Mouse (Mus musculus): ENCODE measurements at regions not wholly inside any gene's neighbourhood (a gene's known extent, or its start where the extent isn't known, plus 50 kb on each side); places are given as distances from the start of the nearest gene placed in this dataset.

DNA sequence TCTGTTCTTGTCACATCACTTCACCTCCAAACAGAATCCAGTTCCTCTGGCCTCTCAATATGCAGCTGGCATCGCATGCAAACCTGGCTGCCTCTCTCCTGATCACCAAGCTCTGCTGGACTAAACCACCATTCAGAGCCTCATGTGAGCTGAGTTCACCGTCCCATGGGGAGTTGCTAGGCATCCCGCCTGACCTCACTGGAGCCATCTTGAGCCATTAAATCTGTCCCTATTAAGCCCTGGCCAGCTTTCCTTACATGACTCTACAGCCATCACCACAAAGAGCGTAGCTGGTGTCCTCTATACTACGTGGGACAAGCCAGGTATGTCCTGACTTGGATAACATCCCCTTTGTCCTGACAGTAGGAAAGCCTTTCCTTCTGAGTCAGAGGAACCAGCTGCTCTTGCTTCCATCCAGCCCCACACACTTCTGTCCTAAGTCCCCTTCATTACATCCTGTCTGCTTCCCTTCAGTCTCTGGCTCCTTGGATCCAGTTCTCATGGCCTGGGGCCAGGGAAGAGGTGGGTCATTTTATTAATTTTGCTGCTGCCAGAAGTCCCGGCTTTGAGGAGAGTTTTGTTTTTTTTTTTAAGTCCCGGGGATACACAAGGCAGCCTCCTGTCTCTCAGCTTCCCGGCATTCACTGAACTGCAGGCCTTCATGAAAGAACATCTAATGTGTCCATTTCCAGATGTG lies 468.5 kb upstream of the Jarid2 start:
- H3K4me3 ChIP-seq (replicated peaks; ENCODE audit: control insufficient read depth, low read depth, low read length) = no peak overlapping the region
- H3K4me1 ChIP-seq (ENCODE audit: control insufficient read depth, insufficient read depth, low read length) = no peaks in the 10 kb centered on the region; the same call in 1 of the 2 replicates
- WGBS = 80% methylated on average over 8 of the region's 8 CpGs
- H3K27ac ChIP-seq (ENCODE audit: control insufficient read depth, insufficient read depth, low read depth, low read length, poor library complexity) = no peak overlapping the region
- TF ChIP-seq CTCF (IDR thresholded peaks at IDR 0.05; ENCODE audit: control insufficient read depth, insufficient read depth, low read length) (no peak), POLR2A (IDR thresholded peaks at IDR 0.05; ENCODE audit: borderline replicate concordance, control insufficient read depth, low read depth, low read length) (no peak)

DNA sequence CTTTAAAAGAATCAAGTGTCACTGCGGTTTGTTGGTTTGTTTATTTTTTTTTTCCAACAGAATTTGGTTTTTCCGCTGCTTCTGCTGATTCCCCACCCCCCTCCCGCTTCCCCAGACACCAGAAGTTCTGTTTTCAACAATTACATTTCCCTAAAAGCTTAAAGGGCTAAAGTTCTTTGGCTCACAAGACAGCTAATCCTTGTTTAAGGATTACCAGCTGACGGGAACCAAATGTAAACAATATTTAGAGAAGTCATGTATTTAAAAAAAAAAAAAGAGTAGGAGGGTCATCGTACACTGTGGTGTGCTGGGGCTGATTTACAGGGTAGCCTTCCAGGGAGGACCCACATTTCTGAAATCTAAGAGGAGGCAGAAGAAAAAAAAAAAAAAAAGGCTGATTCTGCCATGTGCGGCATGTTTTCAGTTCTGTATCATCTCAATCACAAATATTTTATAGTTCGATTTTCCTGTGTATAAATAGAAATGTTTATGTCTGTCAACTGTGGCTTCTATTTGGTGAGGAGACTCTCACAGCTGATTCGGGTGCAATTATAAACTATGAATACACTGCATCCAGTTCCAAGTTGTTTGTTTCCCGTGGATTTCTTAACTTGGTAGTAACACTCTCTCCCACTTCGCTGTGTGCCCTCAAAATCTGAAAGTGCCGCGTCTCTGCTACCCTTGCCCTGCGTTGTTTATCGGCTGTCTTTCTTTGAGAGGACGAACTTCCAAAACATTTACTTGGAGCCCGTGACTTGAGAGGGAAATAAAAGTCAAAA lies 456.3 kb upstream of the Jarid2 start:
- Histone ChIP-seq H3K4me1 (ENCODE audit: control insufficient read depth, insufficient read depth, low read length) (no peaks in the 10 kb centered on the region), H3K4me3 (replicated peaks; ENCODE audit: control insufficient read depth, low read depth, low read length) (no peak overlapping the region), H3K27ac (ENCODE audit: control insufficient read depth, insufficient read depth, low read depth, low read length, poor library complexity) (no peak overlapping the region)
- TF ChIP-seq POLR2A (IDR thresholded peaks at IDR 0.05; ENCODE audit: borderline replicate concordance, control insufficient read depth, low read depth, low read length) (no peak), CTCF (IDR thresholded peaks at IDR 0.05; ENCODE audit: control insufficient read depth, insufficient read depth, low read length) (no peak)
- WGBS = 78% methylated on average over 16 of the region's 16 CpGs

DNA sequence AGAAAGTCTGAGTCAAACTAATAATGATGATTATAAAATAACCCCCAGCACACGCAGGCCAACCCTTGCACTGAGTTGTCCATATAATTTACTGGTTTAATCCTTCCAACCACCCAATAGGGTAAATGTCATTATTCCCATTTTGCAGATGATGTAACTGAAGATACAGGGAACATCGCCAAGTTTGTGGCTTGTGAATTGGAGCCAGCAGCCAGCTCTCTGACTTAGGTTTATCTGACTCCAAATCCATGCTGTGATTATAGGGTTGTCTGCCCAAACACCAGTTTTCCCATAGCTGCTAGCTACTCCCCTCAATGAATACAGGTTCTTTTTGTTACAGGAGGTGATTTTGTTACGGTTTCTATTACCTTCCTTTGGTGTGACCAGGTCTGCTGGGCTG lies 451.3 kb upstream of the Jarid2 start:
- TF ChIP-seq CTCF (IDR thresholded peaks at IDR 0.05; ENCODE audit: control insufficient read depth, insufficient read depth, low read length) = no peak
- TF ChIP-seq POLR2A (IDR thresholded peaks at IDR 0.05; ENCODE audit: borderline replicate concordance, control insufficient read depth, low read depth, low read length) = no peak
- WGBS = 81% methylated on average over 3 of the region's 3 CpGs
- no peak overlapping the region for H3K4me3 ChIP-seq (replicated peaks; ENCODE audit: control insufficient read depth, low read depth, low read length)

DNA sequence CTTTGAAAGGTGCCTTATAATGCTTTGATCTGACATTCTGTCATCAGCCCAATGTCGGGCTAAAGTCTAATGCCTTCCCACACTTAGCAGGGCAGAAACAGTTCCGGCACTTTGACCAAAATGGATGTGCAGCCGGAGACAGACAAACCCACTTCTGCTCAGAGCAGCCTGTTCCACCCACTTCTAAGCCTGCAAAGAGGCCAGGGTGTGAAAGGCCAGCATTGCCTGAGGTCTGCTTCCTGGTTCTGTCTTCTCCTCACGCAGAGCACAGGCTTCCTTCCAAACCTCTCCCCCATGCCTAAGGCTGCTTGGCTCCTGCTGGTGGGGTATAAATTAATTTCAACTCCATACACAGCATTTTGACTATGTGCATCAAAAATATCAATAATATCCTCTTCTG lies 450.2 kb upstream of the Jarid2 start:
- no peak overlapping the region for H3K27ac ChIP-seq (ENCODE audit: control insufficient read depth, insufficient read depth, low read depth, low read length, poor library complexity)
- no peaks in the 10 kb centered on the region for H3K4me1 ChIP-seq (ENCODE audit: control insufficient read depth, insufficient read depth, low read length)
- TF ChIP-seq POLR2A (IDR thresholded peaks at IDR 0.05; ENCODE audit: borderline replicate concordance, control insufficient read depth, low read depth, low read length) (no peak), CTCF (IDR thresholded peaks at IDR 0.05; ENCODE audit: control insufficient read depth, insufficient read depth, low read length) (no peak)
- H3K4me3 ChIP-seq (replicated peaks; ENCODE audit: control insufficient read depth, low read depth, low read length) = no peak overlapping the region
- WGBS = 18% methylated on average over 4 of the region's 4 CpGs

More for the DNA sequence above, 451.3 kb upstream of the Jarid2 start:
- no peak overlapping the region for H3K27ac ChIP-seq (ENCODE audit: control insufficient read depth, insufficient read depth, low read depth, low read length, poor library complexity)
- H3K4me1 ChIP-seq (ENCODE audit: control insufficient read depth, insufficient read depth, low read length) = no peaks in the 10 kb centered on the region

DNA sequence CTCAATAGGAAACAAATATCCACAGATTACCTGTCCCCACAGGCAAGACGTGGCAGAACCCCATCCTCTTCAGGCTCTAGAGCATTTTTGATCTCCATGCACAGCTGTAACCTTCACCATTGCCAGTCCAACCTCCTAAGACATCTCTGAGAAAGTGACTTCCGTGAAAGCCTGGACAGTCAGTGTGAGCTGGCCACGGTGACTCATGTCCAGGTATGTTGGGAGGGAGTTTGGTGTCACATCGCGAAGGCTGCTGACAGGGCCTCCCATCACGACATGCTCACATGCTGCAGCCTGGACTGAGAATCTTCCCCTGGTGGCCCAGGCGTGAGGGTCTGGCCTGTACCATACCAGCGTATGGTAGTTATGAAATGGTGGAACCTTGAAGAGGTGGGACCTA lies 449.0 kb upstream of the Jarid2 start:
- H3K4me3 ChIP-seq (replicated peaks; ENCODE audit: control insufficient read depth, low read depth, low read length) = no peak overlapping the region
- 87% methylated on average over 8 of the region's 8 CpGs for WGBS
- H3K4me1 ChIP-seq (ENCODE audit: control insufficient read depth, insufficient read depth, low read length) = no peaks in the 10 kb centered on the region
- TF ChIP-seq CTCF (IDR thresholded peaks at IDR 0.05; ENCODE audit: control insufficient read depth, insufficient read depth, low read length) (no peak), POLR2A (IDR thresholded peaks at IDR 0.05; ENCODE audit: borderline replicate concordance, control insufficient read depth, low read depth, low read length) (no peak)
- no peak overlapping the region for H3K27ac ChIP-seq (ENCODE audit: control insufficient read depth, insufficient read depth, low read depth, low read length, poor library complexity)

DNA sequence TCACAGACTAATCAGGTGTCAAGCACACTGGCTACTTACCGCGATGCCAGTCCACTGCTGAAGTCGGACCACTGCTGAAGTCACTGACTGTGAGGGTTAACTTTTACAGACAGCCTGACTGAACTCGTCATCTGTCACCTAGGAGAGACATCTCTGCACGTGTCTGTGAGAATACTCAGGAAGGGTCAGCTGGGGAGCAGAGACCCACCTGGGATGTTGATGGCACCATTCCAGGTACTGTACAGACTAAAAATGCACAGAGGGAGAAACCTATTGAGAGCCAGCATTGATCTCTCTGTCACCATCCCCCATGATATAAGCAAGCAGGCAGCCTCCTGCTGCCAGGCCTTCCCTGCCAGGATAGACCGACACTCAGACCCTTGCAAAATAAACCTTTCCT lies 447.5 kb upstream of the Jarid2 start:
- Histone ChIP-seq H3K27ac (ENCODE audit: control insufficient read depth, insufficient read depth, low read depth, low read length, poor library complexity) (no peak overlapping the region), H3K4me3 (replicated peaks; ENCODE audit: control insufficient read depth, low read depth, low read length) (no peak overlapping the region), H3K4me1 (ENCODE audit: control insufficient read depth, insufficient read depth, low read length) (no peaks in the 10 kb centered on the region)
- TF ChIP-seq POLR2A (IDR thresholded peaks at IDR 0.05; ENCODE audit: borderline replicate concordance, control insufficient read depth, low read depth, low read length) (no peak), CTCF (IDR thresholded peaks at IDR 0.05; ENCODE audit: control insufficient read depth, insufficient read depth, low read length) (no peak)
- WGBS = 88% methylated on average over 6 of the region's 6 CpGs

DNA sequence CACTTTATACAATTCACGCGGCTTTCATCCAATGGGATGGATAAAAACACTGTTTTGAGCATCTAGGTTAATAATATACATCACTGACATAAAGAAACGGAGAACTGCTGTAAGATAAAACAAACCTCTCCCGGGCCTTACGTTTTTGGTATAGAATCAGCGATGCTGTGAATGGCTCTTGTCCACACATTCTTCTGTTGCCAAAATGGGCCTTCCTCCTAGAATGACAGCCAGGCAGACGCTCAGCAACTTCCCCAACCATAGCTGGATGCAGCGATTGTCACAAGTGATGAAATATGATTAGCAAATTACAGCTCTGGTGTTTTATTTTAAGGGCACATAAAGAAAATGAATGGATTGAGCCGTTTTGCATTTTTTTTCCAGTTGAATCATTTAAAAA lies 447.0 kb upstream of the Jarid2 start:
- 67% methylated on average over 9 of the region's 9 CpGs for WGBS
- no peak for TF ChIP-seq POLR2A (IDR thresholded peaks at IDR 0.05; ENCODE audit: borderline replicate concordance, control insufficient read depth, low read depth, low read length)
- no peak for TF ChIP-seq CTCF (IDR thresholded peaks at IDR 0.05; ENCODE audit: control insufficient read depth, insufficient read depth, low read length)

DNA sequence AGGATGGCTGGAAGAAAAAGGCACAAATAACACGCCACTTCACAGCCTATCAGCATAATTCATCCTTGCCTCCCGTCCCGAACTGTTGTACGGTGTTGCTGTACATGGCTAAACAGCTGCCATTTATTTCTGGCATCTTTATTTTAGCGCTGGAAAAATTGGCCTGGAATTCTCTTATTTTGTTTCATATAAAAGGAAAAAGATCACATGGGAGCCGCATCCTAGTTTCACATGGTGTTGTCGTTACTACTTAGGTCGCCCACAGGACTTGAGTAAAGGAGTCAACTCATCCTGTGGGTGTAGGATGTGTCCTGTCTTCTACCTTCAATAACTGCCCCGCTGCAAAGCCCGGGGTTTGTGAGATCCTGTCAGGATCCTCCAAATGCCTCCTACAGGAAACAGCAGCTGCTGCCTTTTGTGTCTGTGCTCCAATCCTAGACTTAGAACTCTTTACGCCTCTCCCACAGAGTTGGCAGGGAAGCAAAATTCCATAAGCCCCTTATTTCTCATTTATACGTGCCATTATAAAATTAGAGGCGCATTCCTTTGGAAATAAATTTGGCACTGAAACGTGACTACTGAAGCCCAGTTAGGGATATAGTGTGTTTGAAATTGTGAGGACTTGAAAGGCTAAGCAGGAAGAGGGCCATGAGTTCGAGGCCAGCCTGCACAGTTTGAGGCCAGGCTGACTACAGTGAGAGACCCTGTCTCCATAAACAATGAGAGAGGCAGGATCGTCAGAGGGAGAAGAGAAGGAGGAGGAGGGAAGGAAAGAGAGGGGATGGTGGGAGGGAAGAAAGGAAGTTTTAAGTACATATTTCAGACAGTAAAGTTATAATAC lies 446.3 kb upstream of the Jarid2 start:
- WGBS = 81% methylated on average over 16 of the region's 16 CpGs

More for the DNA sequence above, 447.0 kb upstream of the Jarid2 start:
- Histone ChIP-seq H3K27ac (ENCODE audit: control insufficient read depth, insufficient read depth, low read depth, low read length, poor library complexity) (no peak overlapping the region), H3K4me3 (replicated peaks; ENCODE audit: control insufficient read depth, low read depth, low read length) (no peak overlapping the region), H3K4me1 (ENCODE audit: control insufficient read depth, insufficient read depth, low read length) (no peaks in the 10 kb centered on the region)

More for the DNA sequence above, 446.3 kb upstream of the Jarid2 start:
- Histone ChIP-seq H3K27ac (ENCODE audit: control insufficient read depth, insufficient read depth, low read depth, low read length, poor library complexity) (no peak overlapping the region), H3K4me3 (replicated peaks; ENCODE audit: control insufficient read depth, low read depth, low read length) (no peak overlapping the region), H3K4me1 (ENCODE audit: control insufficient read depth, insufficient read depth, low read length) (no peaks in the 10 kb centered on the region)
- TF ChIP-seq CTCF (IDR thresholded peaks at IDR 0.05; ENCODE audit: control insufficient read depth, insufficient read depth, low read length) = no peak
- no peak for TF ChIP-seq POLR2A (IDR thresholded peaks at IDR 0.05; ENCODE audit: borderline replicate concordance, control insufficient read depth, low read depth, low read length)

All from bone marrow, adult 2 months (tissue).